Mouse (Mus musculus) T-helper 2 cell (primary cell): Measurements from ENCODE around the gene Gsg1l.

Experiments used
- in situ Hi-C: fragments of 300-600 bp; cut with MboI, MseI; formaldehyde crosslinking; loops from one replicate; pipeline ENCODE4 v1.15.1; 2025; ENCODE audit warnings: high pct_unique_total_duplicates

The Gsg1l gene

DNA sequence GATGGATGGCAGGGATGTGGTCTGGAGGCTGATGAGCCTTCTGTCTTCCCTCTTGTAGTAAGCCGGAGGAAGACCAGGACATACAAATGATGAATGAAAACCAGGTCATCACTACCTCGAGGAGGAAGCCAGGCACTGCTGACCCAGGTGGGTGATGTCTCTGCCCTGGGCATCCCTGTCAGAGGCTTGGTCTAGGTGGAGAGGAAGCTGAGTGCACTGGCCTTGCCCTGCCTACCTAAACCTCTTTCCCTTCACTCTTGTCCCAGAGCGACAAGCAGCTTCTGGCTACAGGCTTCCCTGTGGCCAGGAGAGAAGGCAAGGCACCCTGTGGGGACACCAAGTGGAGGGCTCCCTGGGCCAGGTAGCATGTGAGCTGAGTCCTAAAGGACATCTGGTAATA is 209.3 kb downstream of the Gsg1l start:
- in situ Hi-C loops = no loop called here

DNA sequence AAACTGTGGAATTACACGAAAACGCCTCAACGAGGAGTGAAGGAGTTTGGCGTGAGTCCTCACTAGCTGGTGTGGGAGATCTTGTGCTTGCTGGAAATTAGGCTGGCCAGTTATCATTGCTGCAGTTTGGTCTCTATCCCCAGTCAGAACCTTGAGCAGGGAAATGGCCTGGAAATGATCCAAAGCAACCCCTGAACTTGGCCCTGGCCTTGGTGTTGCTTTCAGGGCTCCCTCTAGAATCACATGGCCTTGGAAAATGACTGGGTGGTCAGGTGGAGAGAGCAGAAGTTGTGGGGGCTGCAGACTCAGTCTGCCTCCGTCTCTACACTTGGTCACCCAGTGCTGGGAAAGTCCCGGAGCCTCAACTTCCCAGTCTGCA is 210.0 kb downstream of the Gsg1l start:
- in situ Hi-C loops = no loop called here

DNA sequence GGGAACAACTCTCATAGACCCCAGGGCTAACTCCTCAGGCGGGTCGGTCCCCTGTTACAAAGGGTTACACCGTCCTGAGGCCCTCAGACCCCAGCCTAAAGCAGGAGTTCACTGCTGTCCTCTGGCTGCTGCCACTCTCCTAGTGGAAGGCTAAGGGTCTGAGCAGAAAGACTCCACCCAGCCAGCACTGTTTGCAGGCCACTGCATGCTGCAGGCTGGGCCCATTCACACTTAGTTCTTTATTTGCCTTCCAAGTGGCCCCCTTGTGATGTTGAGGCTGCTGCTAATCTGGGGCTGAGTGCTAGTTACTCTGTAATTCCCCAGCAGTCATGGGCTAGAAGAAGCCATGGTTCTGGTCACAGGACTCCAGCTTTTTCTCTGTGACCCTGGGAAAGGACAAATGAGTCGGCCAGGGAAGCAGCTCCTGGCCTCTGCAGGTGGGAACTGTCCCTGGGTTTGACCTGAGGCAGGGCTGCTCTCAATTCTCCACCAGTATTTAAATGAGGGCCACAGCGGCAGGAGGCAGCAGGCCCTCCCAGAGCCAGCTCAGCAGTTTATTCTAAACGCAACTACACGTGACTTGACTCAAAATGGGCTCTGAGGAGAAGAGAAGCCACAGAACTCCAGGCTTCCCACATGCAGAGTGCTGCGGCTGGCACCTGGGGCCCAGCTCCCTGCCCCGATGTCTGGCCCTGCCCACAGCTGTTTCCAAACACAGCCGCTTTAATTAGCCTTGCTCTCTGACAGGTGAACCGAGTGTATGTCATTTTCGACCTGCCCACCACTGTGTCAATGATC is 210.6 kb downstream of the Gsg1l start:
- in situ Hi-C loops = no loop called here

DNA sequence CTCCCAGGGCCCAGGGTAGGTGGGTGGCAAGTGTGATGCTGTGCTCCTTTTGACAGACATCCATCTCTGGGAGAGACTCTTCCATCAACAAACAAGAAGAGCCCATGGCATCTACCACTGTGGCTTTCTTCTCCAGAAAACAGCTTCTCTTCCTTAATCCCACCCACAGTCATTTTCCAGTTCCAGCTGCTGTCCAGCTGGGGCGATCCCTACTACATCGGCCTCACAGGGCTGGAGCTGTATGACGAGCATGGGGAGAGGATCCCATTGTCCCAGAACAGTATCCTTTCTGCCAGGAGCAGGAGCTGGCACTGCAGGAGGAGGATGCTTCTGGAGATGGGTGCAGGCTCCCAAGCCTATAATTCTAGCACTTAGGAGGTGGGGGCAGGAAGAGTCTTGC is 213.6 kb downstream of the Gsg1l start:
- in situ Hi-C loops = no loop called here

DNA sequence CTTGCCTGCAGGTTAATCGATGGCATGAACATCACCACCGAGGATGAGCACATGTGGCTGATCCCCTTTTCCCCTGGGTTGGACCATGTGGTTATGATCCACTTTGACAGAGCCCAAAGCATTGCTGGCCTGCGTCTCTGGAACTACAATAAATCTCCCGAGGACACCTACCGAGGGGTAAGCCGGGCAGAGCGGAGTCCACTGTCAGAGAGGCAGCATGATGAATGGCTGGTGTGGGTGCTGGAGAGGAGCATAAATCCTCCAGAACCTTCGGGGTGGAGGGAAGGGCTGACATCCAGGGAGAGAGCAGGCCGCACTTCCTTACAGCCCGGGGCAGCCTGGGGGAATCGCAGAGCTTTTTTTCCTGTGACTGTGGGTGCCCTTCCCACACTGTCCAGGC is 217.0 kb downstream of the Gsg1l start:
- in situ Hi-C loops = no loop called here

DNA sequence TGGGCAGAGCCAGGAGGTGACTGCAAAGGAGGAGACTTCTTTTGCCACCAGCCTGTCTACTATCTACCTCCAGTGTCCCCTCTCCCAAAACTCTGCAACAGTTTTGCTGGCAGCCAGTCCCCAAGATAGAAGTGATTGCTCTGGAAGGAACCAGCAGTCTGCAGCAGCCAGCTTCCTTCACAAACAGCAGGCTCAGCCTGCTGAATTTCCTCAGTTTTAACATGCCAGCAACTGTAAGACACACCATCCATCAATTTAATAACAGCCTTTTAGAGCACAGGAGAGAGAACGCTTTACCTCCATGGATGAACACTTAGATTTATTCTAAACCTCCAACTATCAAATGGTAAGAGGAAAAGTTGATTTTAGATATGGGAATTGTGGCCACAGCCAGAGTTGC is 218.2 kb downstream of the Gsg1l start:
- in situ Hi-C loops = no loop called here

DNA sequence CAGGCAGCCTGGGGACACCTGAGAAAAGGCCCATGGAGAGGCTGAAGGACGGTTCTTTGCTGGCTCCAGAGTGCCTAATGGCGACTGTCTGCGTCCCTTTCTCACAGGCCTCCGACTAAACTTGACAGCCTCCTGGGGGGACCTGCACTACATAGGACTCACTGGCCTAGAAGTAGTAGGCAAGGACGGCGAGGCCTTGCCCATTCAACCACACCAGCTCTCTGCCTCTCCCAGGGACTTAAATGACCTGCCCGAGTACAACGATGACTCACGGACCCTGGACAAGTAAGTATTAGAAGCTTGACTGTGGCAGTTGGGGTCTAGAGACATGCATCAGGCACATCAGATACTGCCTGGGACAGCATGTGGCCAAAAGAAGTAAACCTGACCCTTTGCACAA is 221.8 kb downstream of the Gsg1l start:
- in situ Hi-C loops = no loop called here

DNA sequence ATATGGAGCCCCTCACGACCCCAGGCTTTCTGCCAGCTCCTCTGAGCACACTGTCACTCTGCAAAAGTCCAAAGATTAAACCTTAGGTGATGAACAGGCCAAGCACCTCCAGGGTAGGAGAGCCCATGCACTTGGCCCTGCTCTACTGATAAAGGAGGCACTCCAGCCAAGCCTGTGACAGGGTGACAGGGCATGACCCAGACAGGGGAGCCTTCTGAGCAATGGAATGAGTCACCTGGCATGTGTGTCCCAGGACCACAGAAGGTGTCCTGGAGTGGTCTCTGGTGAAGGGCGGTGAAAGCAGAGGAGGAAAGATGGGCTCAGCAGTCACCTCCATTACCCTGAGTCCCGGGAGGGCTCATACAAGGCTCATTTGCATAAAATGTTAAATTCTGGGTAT is 222.6 kb downstream of the Gsg1l start:
- in situ Hi-C loops = no loop called here

DNA sequence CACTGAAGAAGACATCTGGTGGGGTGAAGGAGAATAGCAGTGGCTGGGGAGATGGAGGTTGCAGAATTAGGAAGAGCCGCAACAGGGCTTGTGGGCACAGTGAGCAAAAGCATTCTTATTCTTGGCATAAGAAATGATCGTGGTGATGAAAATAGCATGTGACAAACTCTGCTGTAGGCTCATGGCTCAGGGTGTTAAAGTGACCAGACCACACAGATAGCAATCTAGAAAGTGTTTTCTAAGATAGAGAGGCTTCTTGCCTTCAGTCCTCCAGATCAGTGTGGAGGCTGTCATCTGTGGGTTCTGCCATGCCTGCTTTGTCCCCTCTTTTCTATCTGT is 234.7 kb downstream of the Gsg1l start:
- in situ Hi-C loops = no loop called here

DNA sequence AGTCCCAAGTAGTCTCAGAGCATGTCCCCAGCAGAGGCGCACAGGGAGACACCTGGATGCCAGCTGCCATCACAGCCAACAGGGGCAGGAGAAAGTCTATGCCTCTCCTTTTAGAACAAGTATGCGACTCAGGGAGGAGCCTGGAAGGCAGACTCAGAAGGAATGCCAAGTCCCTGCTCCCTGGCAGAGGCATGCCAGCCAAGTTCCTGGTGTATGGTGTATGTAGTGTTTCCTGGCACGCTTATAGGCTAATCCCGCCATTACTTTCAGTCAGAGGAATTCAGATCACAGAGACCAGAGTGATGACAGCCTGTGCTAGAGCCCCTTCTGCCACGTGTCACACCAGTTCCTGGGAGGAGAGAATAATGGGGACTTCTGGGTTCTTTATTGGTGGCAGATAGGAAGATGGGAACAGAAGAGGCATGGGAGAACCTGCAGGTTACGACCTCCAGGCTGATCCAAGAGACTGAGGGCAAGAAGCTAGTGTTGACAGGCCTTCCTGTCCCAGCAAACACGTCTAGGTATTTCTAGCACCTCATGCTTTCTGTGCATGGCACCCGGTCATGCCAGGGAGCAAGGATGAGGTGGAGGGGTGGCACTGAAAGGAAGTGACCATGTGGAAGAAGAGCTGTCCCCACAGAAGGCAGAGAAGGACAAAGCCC is 235.2 kb downstream of the Gsg1l start:
- in situ Hi-C loops = no loop called here

DNA sequence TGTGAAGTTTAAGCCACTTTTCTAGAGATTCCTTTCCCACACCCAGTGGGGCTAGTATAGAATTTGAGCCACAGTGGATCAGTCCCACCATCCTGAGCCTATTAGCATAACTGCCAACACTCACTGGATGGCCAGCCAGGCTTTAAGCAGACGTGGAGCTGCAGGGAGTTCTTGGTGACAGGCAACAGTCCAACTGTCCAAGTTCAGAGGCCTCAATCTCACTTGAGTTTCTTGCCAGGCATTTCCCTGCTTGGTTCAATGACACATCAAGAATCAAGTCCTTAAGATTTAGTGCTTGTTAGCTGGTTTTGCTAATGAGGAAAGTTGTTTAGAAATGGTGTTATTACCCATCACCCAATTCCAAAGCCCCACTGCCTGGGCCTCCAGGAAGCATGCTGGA is 236.6 kb downstream of the Gsg1l start:
- in situ Hi-C loops = no loop called here

DNA sequence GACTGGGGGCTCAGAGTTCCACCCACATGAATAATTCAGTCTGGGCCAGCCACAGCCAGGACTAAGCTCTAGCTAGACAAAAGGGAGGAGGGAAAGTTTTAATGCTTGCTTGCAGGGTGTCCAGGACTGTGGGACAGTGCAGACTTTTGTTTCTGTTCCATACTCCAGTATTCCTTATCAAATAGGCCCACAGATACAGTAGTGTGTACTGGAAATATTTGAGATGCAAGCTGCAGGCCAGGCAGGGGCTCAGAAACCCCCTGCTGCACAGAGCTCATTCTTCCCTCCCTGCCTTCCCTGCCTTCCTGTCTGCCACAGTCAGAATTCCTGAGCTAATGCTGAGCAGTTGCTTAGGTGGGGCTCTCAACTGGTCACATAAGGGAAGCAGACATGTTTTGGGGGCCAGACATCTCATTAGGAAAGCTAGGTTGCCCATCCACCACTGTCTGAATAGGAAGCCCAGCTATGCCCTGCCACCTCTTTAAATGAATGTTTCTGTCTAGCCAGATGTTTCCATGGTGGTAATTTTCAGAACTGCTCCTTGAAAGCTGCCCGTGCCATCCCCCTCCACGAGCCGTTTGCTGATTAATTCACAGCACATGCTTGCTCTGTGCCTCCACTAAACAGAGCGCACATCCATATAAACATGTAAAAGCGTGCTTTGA is 244.0 kb downstream of the Gsg1l start:
- in situ Hi-C loops = no loop called here

DNA sequence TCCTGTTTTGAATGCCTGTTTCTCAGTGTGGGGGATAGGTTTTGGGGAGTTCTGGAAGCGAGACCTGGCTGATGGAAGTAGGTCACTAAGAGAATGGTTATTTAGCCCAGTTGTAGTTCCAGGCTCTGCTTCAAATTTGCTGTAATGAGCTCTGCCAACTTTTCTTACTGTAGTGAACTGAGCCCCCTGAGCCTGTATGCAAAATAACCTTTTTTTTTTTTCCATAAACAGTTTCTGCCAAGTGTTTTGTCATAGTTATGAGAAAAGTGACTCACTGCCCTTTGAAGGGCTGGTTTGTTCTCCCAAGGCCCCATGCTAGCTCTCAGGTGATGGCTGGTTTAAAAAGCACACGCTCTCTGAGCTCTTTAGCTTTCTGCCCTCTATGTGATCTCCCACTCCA is 248.7 kb downstream of the Gsg1l start:
- in situ Hi-C loops = no loop called here

DNA sequence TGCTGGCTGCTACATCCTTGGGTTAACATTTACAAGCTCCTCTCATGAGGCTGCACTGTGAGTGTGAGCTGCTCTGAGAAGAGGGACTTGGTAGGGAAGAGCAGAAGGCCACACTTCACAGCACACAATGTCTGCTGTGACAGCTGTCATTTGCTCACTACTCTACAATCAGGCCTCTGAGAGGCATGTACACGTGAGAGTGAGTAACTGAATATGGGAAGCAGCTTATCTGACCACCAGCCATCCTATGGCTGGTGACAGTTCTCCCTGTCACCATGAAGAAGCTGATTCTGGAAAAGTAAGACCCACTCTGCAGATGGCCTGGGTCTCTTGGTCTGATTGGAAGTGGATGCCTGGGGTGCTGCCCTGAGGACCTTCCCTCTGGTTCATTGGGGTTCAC is 249.4 kb downstream of the Gsg1l start:
- in situ Hi-C loops = no loop called here

DNA sequence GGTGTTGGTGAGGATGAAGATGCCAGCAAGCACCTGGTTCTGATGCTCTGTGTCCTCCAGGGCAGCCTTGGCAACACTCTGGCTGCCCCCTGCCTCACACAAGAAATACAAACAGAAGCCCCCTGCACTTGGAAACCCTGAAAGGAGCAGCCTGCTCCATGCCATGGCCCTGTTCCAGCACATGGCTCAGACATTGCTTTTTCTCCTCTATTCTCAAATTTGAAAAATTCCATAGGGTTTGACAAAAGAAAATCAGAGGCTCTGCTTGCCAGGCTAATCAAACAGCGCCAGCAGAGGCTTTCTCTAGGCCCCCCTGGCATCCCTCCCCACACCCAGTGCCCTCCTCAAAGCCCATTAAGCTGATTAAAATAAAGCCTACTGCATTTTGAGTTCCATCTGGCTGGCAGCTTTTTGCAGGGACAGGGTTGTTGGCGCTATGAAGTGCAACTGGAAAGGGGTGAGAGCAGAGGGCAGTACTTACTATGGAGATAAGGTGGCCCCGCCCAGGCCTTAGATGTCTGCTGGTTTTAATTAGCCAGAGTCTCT is 253.0 kb downstream of the Gsg1l start:
- in situ Hi-C loops = no loop called here

DNA sequence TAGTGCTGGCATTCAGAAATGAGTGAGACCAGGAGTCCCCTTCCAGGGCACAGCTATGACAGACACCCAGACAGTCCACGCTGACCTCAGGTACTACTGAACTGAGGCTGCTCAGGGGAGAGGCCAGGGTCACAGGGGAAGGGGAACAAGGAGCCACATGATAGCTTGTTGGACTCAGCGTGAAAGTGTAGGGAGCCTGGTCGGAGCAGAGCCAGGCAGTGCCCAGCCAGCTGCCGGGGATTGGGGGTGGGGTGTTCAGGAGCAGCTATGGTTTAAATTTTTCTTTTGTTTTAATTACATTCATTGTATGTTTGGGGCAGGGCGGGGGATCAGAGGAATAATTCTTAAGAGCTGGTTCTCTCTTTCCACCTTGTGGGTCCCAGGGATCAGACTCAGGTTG is 253.7 kb downstream of the Gsg1l start:
- in situ Hi-C loops = no loop called here
